Mouse (Mus musculus) forebrain, embryonic 14.5 days (tissue): Measurements from ENCODE around the gene Dixdc1. TPM values are rescaled to one million over a fixed set of nuclear protein-coding genes. Genes with fewer than 3 reads are reported as not detected.
A peak's percentile ranks its signal among the peaks of the same experiment; 100 is the strongest.
"Not testable (repeated sequence)": the region's sequence is repeated elsewhere in the genome, so short reads cannot be mapped to it uniquely, and the experiment has no call there.

Experiments used
- ATAC-seq: fragments of 200-750 bp; cut with Nextera tagmentation; 2 replicates; pipeline ENCODE4 v1.8.0; 2017; ENCODE audit warnings: mild to moderate bottlenecking, moderate library complexity
- DNase-seq: peaks from one replicate; pipeline ENCODE4 v3.0.0-alpha.2; 2015; ENCODE audit warnings: low spot score
- H3K27ac ChIP-seq: fragments of 300-500 bp; sonication (generic); 2 replicates; pipeline ENCODE4 v1.5.1; 2014; ENCODE audit warnings: low read depth, mild to moderate bottlenecking, control low read depth, low read length, moderate library complexity
- H3K27me3 ChIP-seq: fragments of 300-500 bp; sonication (generic); replicated peaks from 2 replicates; pipeline ENCODE4 v1.6.1; 2014; ENCODE audit warnings: low read length, control low read depth, mixed read lengths; ENCODE audit not compliant: control insufficient read depth, insufficient read depth
- H3K36me3 ChIP-seq: fragments of 300-500 bp; sonication (generic); 2 replicates; pipeline ENCODE4 v1.6.1; 2014; ENCODE audit warnings: low read length, control low read depth; ENCODE audit not compliant: control insufficient read depth, insufficient read depth
- H3K4me1 ChIP-seq: fragments of 300-500 bp; sonication (generic); 2 replicates; pipeline ENCODE4 v1.6.1; 2014; ENCODE audit warnings: antibody characterized with exemption, low read length, control low read depth; ENCODE audit not compliant: control insufficient read depth, insufficient read depth
- H3K4me2 ChIP-seq: fragments of 300-500 bp; sonication (generic); 2 replicates; pipeline ENCODE4 v1.6.1; 2014; ENCODE audit warnings: mild to moderate bottlenecking, control low read depth, low read length
- H3K4me3 ChIP-seq: fragments of 300-500 bp; sonication (generic); 2 replicates; pipeline ENCODE4 v1.5.1; 2014; ENCODE audit warnings: low read depth, low read length, control low read depth
- H3K9ac ChIP-seq: fragments of 300-500 bp; sonication (generic); 2 replicates; pipeline ENCODE4 v1.6.1; 2014; ENCODE audit warnings: mild to moderate bottlenecking, low read length, control low read depth, moderate library complexity
- H3K9me3 ChIP-seq: fragments of 300-500 bp; sonication (generic); replicated peaks from 2 replicates; pipeline ENCODE4 v1.6.1; 2016; ENCODE audit warnings: low read length, control low read depth, mixed read lengths; ENCODE audit not compliant: control insufficient read depth
- WGBS: fragments of 180-500 bp; shearing (Covaris S2); extraction: QIAGEN DNeasy Blood & Tissue Kit; methylation state at CpG from one replicate; pipeline ENCODE4 v1.1.7; 2014; 5-methylcytosine and 5-hydroxymethylcytosine counted together
- polyA plus RNA-seq: library from polyadenylated mRNA; unstranded; fragments of >200 nt; fragmentation: Nextera tagmentation; extraction: Ambion mirVana; gene quantifications from 2 replicates; pipeline ENCODE4 v1.2.1, GENCODE M21; 2014

Dixdc1 gene
- polyA plus RNA-seq, 1 experiment from 2014 or later, result 21.6 TPM

GRCm38 (mm10) chr9:50630903-50631302, 108.4 kb downstream of the Dixdc1 start:
- not testable (repeated sequence) for H3K9ac ChIP-seq, H3K27me3 ChIP-seq, H3K27ac ChIP-seq, H3K4me3 ChIP-seq, H3K4me1 ChIP-seq, H3K9me3 ChIP-seq, H3K4me2 ChIP-seq, ATAC-seq, DNase-seq
- H3K36me3 ChIP-seq, result peaks cover 24% of the 10 kb centered on the region
- WGBS, result 75% methylated on average over 6 of the region's 8 CpGs

DNA sequence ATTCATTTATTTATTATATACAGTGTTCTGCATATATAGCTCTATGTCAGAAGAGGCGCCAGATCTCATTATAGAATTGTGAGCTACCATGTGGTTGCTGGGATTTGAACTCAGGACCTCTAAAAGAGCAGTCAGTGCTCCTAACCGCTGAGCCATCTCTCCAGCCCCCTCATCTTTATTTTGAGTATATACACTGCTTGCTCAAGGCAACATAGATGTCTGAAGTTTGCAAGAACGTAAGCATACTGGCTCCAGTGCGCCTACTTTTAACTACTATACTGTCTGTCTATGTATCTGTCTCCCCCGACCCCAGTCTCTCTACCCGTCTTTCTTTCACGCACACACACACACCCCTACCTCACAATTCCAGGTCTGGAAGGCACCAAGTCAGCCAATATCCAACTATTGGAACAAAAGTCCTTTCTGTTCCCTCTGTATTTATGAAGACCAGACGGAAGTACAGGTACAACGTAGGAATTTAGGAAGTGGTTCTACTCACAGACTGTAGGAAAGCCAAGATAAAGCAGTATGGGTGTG, 121.5 kb downstream of the Dixdc1 start:
- Histone ChIP-seq H3K9me3 (no peaks in the 10 kb centered on the region), H3K4me1 (peaks cover 8% of the 10 kb centered on the region), H3K27ac (no peak overlapping the region), H3K9ac (no peak overlapping the region), H3K4me2 (peak overlapping the region; percentile 88), H3K27me3 (no peaks in the 10 kb centered on the region), H3K36me3 (peaks cover 24% of the 10 kb centered on the region), H3K4me3 (peak overlapping the region; percentile 98)
- ATAC-seq (0 out of 2 replicates have a peak, but pooled peaks have one; percentile 6), DNase-seq (no peak)
- WGBS, result 65% methylated on average over 9 of the region's 9 CpGs

- Histone ChIP-seq H3K27me3 (no peaks in the 10 kb centered on the region), H3K36me3 (peaks cover 26% of the 10 kb centered on the region), H3K9ac (peak within 1 kb of the TSS; percentile 92), H3K4me2 (peak within 1 kb of the TSS; percentile 88), H3K4me1 (peaks cover 8% of the 10 kb centered on the region), H3K27ac (peak within 1 kb of the TSS; percentile 89), H3K4me3 (peak within 1 kb of the TSS; percentile 98), H3K9me3 (no peaks in the 10 kb centered on the region)
- under 1% methylated on average over 76 of the region's 81 CpGs for WGBS
- ATAC-seq (peak; percentile 95), DNase-seq (peak; percentile 95)
Observed at GRCm38 (mm10) chr9:50616766-50617603, 122.3 kb downstream of the Dixdc1 start, which contains the start of the genes Pih1d2 and Nkapd1. Gene Pih1d2 (plus strand): TSS chr9:50617321. Gene Nkapd1 (minus strand): TSS chr9:50617464.

DNA sequence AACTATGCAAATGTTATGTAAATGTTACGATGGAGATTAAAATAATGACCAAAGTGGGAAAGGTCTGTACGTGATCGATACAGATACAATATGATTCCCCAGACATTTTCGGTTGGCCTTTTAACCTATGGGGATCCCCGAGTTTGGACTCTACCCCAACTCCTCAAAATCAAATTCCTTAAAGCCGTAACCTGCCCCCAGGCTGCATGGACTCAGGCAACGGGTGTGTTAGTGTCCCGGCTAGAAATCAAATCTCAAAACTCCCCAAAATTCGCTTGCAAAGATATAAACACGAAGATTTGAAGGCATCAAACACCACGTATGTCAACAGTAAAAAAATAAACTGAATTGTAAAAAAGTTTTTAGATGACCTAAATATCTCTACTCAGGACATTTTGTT, 123.2 kb downstream of the Dixdc1 start:
- ATAC-seq, result no peak
- Histone ChIP-seq H3K27me3 (no peaks in the 10 kb centered on the region), H3K9me3 (no peaks in the 10 kb centered on the region), H3K27ac (no peak overlapping the region), H3K9ac (peak overlapping the region; percentile 92), H3K4me1 (peaks cover 8% of the 10 kb centered on the region), H3K4me2 (peak overlapping the region; percentile 88), H3K4me3 (peak overlapping the region; percentile 98), H3K36me3 (peaks cover 33% of the 10 kb centered on the region)
- WGBS, result 40% methylated on average over 11 of the region's 11 CpGs
- DNase-seq, result no peak

Other genes starting within 250 kb of the Dixdc1 start
- gene Plet1, start 245.0 kb downstream of the Dixdc1 start, polyA plus RNA-seq, result 0.27 and 0.30 TPM in 2 replicates
- gene Pts, start 210.8 kb downstream of the Dixdc1 start, polyA plus RNA-seq, result 87.3 and 94.5 TPM in 2 replicates
- 17.8 and 18.4 TPM in 2 replicates for gene Il18, start 184.7 kb downstream of the Dixdc1 start, polyA plus RNA-seq
- gene Bco2, start 184.3 kb downstream of the Dixdc1 start, polyA plus RNA-seq, result 0.60 and 0.63 TPM in 2 replicates
- 0.25 TPM in 1 of 2 replicates, not detected in the other for gene Tex12, start 178.2 kb downstream of the Dixdc1 start, polyA plus RNA-seq
- 261 and 273 TPM in 2 replicates for gene Sdhd, start 135.7 kb downstream of the Dixdc1 start, polyA plus RNA-seq
- gene Timm8b, start 135.6 kb downstream of the Dixdc1 start, polyA plus RNA-seq, result 388 and 475 TPM in 2 replicates
- 5.1 and 5.8 TPM in 2 replicates for gene Pih1d2, start 122.2 kb downstream of the Dixdc1 start, polyA plus RNA-seq
- gene Nkapd1, start 122.1 kb downstream of the Dixdc1 start, polyA plus RNA-seq, result 18.3 and 22.0 TPM in 2 replicates
- gene Dlat, start 79.7 kb downstream of the Dixdc1 start, polyA plus RNA-seq, result 50.9 and 55.0 TPM in 2 replicates
- 1.0 and 1.1 TPM in 2 replicates for gene 2310030G06Rik, start 7.0 kb upstream of the Dixdc1 start, polyA plus RNA-seq
- 9.7 and 12.6 TPM in 2 replicates for gene Cryab, start 11.8 kb upstream of the Dixdc1 start, polyA plus RNA-seq
- gene Hspb2, start 12.8 kb upstream of the Dixdc1 start, polyA plus RNA-seq, result 0.70 TPM in 1 of 2 replicates, not detected in the other
- gene Fdxacb1, start 28.7 kb upstream of the Dixdc1 start, polyA plus RNA-seq, result 10.0 and 10.1 TPM in 2 replicates
- 49.2 and 54.9 TPM in 2 replicates for gene Alg9, start 35.5 kb upstream of the Dixdc1 start, polyA plus RNA-seq
- gene 1110032A03Rik, start 36.0 kb upstream of the Dixdc1 start, polyA plus RNA-seq, result 55.1 and 65.0 TPM in 2 replicates
- 78.9 and 94.5 TPM in 2 replicates for gene Ppp2r1b, start 105.8 kb upstream of the Dixdc1 start, polyA plus RNA-seq